Mouse (Mus musculus): Measurements from ENCODE around the gene Birc6. TPM values are rescaled to one million over a fixed set of nuclear protein-coding genes. Genes with fewer than 3 reads are reported as not detected.

Birc6 gene
- polyA plus RNA-seq, 1 experiment = 80.8 TPM

GRCm38 (mm10) chr17:74706593-74706992 is 178.5 kb downstream of the Birc6 start:
- TF ChIP-seq POLR2A (IDR thresholded peaks at IDR 0.05; ENCODE audit: low read depth, low read length) = no peak
- no peak for TF ChIP-seq CTCF (IDR thresholded peaks at IDR 0.05; ENCODE audit: extremely low read depth, insufficient read length, insufficient replicate concordance, low read depth, low read length)
- peaks cover 12% of the 10 kb centered on the region for H3K36me3 ChIP-seq (ENCODE audit: control insufficient read depth, insufficient read depth, low read length)
- H3K4me1 ChIP-seq (ENCODE audit: control insufficient read depth, insufficient read depth, insufficient read length, low read length) = no peaks in the 10 kb centered on the region
- H3K27me3 ChIP-seq (ENCODE audit: control insufficient read depth, insufficient read depth, low read length) = no peaks in the 10 kb centered on the region
- H3K4me3 ChIP-seq (ENCODE audit: low read depth, low read length) = no peak overlapping the region
- H3K27ac ChIP-seq (ENCODE audit: insufficient read depth, low read depth, low read length) = no peak overlapping the region

- 71% methylated on average over 7 of the region's 7 CpGs for WGBS
- H3K4me3 ChIP-seq (ENCODE audit: low read depth, low read length) = no peak overlapping the region
- TF ChIP-seq CTCF (IDR thresholded peaks at IDR 0.05; ENCODE audit: extremely low read depth, insufficient read length, insufficient replicate concordance, low read depth, low read length) (no peak), POLR2A (IDR thresholded peaks at IDR 0.05; ENCODE audit: low read depth, low read length) (no peak)
- no peaks in the 10 kb centered on the region for H3K27me3 ChIP-seq (ENCODE audit: control insufficient read depth, insufficient read depth, low read length)
- H3K27ac ChIP-seq (ENCODE audit: insufficient read depth, low read depth, low read length) = no peak overlapping the region
- peaks cover 7% of the 10 kb centered on the region for H3K36me3 ChIP-seq (ENCODE audit: control insufficient read depth, insufficient read depth, low read length)
- no peaks in the 10 kb centered on the region for H3K4me1 ChIP-seq (ENCODE audit: control insufficient read depth, insufficient read depth, insufficient read length, low read length)
These were observed 179.6 kb downstream of the Birc6 start for GRCm38 (mm10) chr17:74707637-74708152.

GRCm38 (mm10) chr17:74710731-74711130 is 182.6 kb downstream of the Birc6 start:
- TF ChIP-seq CTCF (IDR thresholded peaks at IDR 0.05; ENCODE audit: extremely low read depth, insufficient read length, insufficient replicate concordance, low read depth, low read length) (no peak), POLR2A (IDR thresholded peaks at IDR 0.05; ENCODE audit: low read depth, low read length) (no peak)
- no peaks in the 10 kb centered on the region; the same call in 1 of the 2 replicates for H3K4me1 ChIP-seq (ENCODE audit: control insufficient read depth, insufficient read depth, insufficient read length, low read length)
- no peak overlapping the region for H3K4me3 ChIP-seq (ENCODE audit: low read depth, low read length)
- WGBS = 28% methylated on average over 4 of the region's 4 CpGs
- no peaks in the 10 kb centered on the region for H3K36me3 ChIP-seq (ENCODE audit: control insufficient read depth, insufficient read depth, low read length)
- H3K27me3 ChIP-seq (ENCODE audit: control insufficient read depth, insufficient read depth, low read length) = no peaks in the 10 kb centered on the region
- no peak overlapping the region for H3K27ac ChIP-seq (ENCODE audit: insufficient read depth, low read depth, low read length)

- WGBS = 88% methylated on average over 8 of the region's 8 CpGs
- Histone ChIP-seq H3K4me3 (ENCODE audit: low read depth, low read length) (no peak overlapping the region), H3K27ac (ENCODE audit: insufficient read depth, low read depth, low read length) (no peak overlapping the region), H3K4me1 (ENCODE audit: control insufficient read depth, insufficient read depth, insufficient read length, low read length) (no peaks in the 10 kb centered on the region; the same call in 1 of the 2 replicates), H3K36me3 (ENCODE audit: control insufficient read depth, insufficient read depth, low read length) (no peaks in the 10 kb centered on the region), H3K27me3 (ENCODE audit: control insufficient read depth, insufficient read depth, low read length) (no peaks in the 10 kb centered on the region)
- no peak for TF ChIP-seq CTCF (IDR thresholded peaks at IDR 0.05; ENCODE audit: extremely low read depth, insufficient read length, insufficient replicate concordance, low read depth, low read length)
- no peak for TF ChIP-seq POLR2A (IDR thresholded peaks at IDR 0.05; ENCODE audit: low read depth, low read length)
These were observed 183.5 kb downstream of the Birc6 start for GRCm38 (mm10) chr17:74711627-74712026.

GRCm38 (mm10) chr17:74715128-74715527 is 187.0 kb downstream of the Birc6 start:
- no peak for TF ChIP-seq POLR2A (IDR thresholded peaks at IDR 0.05; ENCODE audit: low read depth, low read length)
- TF ChIP-seq CTCF (IDR thresholded peaks at IDR 0.05; ENCODE audit: extremely low read depth, insufficient read length, insufficient replicate concordance, low read depth, low read length) = no peak
- no peak overlapping the region for H3K27ac ChIP-seq (ENCODE audit: insufficient read depth, low read depth, low read length)
- peaks cover 6% of the 10 kb centered on the region for H3K4me1 ChIP-seq (ENCODE audit: control insufficient read depth, insufficient read depth, insufficient read length, low read length)
- H3K4me3 ChIP-seq (ENCODE audit: low read depth, low read length) = no peak overlapping the region
- WGBS = 57% methylated on average over 3 of the region's 3 CpGs
- H3K27me3 ChIP-seq (ENCODE audit: control insufficient read depth, insufficient read depth, low read length) = no peaks in the 10 kb centered on the region
- no peaks in the 10 kb centered on the region for H3K36me3 ChIP-seq (ENCODE audit: control insufficient read depth, insufficient read depth, low read length)

- no peak for TF ChIP-seq POLR2A (IDR thresholded peaks at IDR 0.05; ENCODE audit: low read depth, low read length)
- TF ChIP-seq CTCF (IDR thresholded peaks at IDR 0.05; ENCODE audit: extremely low read depth, insufficient read length, insufficient replicate concordance, low read depth, low read length) = no peak
- no peak overlapping the region for H3K4me3 ChIP-seq (ENCODE audit: low read depth, low read length)
- H3K27ac ChIP-seq (ENCODE audit: insufficient read depth, low read depth, low read length) = no peak overlapping the region
- H3K4me1 ChIP-seq (ENCODE audit: control insufficient read depth, insufficient read depth, insufficient read length, low read length) = peaks cover 6% of the 10 kb centered on the region
- 72% methylated on average over 1 of the region's 1 CpGs for WGBS
- no peaks in the 10 kb centered on the region for H3K27me3 ChIP-seq (ENCODE audit: control insufficient read depth, insufficient read depth, low read length)
- no peaks in the 10 kb centered on the region for H3K36me3 ChIP-seq (ENCODE audit: control insufficient read depth, insufficient read depth, low read length)
These were observed 187.6 kb downstream of the Birc6 start for GRCm38 (mm10) chr17:74715724-74716123.

- no peak overlapping the region for H3K27ac ChIP-seq (ENCODE audit: insufficient read depth, low read depth, low read length)
- no peak overlapping the region for H3K4me3 ChIP-seq (ENCODE audit: low read depth, low read length)
- no peaks in the 10 kb centered on the region for H3K27me3 ChIP-seq (ENCODE audit: control insufficient read depth, insufficient read depth, low read length)
- peaks cover 6% of the 10 kb centered on the region for H3K4me1 ChIP-seq (ENCODE audit: control insufficient read depth, insufficient read depth, insufficient read length, low read length)
- 29% methylated on average over 3 of the region's 3 CpGs for WGBS
- H3K36me3 ChIP-seq (ENCODE audit: control insufficient read depth, insufficient read depth, low read length) = no peaks in the 10 kb centered on the region
- TF ChIP-seq POLR2A (IDR thresholded peaks at IDR 0.05; ENCODE audit: low read depth, low read length) (no peak), CTCF (IDR thresholded peaks at IDR 0.05; ENCODE audit: extremely low read depth, insufficient read length, insufficient replicate concordance, low read depth, low read length) (no peak)
These were observed 188.5 kb downstream of the Birc6 start for GRCm38 (mm10) chr17:74716643-74717042.
